25 mouse cellular contexts compared by ENCODE assay signal in genomic region chr3:99329316-99329715, GRCm38 (mm10).
DNase-seq lines count a peak whose midpoint lies in the region; ATAC-seq and TF ChIP-seq lines count a peak whose summit lies in the region.
"Had no signal": no experiment of that assay in that cellular context is flagged by ENCODE, and none has a peak within 500 bp of the region (broad histone marks: within the 10 kb centered on the region; RNA-seq: fewer than 3 reads in every experiment).

No protein-coding gene starts in this region.

- no peak overlapping the region for H3K27ac ChIP-seq in lung, postnatal 0 days (ENCODE audit: low read length)
- no peak overlapping the region for H3K27ac ChIP-seq in intestine, embryonic 16.5 days (ENCODE audit: low read length)
- H3K27ac ChIP-seq: intestine, embryonic 15.5 days; left cerebral cortex, adult 2 months; limb, embryonic 12.5 days; liver, embryonic 15.5 days; midbrain, embryonic 13.5 days; neural tube, embryonic 13.5 days had no signal

- H3K9me3 ChIP-seq in lung, postnatal 0 days (ENCODE audit: low read length), result no peaks in the 10 kb centered on the region
- H3K9me3 ChIP-seq in intestine, embryonic 16.5 days (ENCODE audit: control insufficient read depth, low read length), result no peaks in the 10 kb centered on the region
- H3K9me3 ChIP-seq: intestine, embryonic 15.5 days; limb, embryonic 12.5 days; liver, embryonic 15.5 days; midbrain, embryonic 13.5 days; neural tube, embryonic 13.5 days had no signal

- H3K27me3 ChIP-seq in lung, postnatal 0 days (replicated peaks; ENCODE audit: insufficient read depth, low read length), result no peaks in the 10 kb centered on the region
- no peaks in the 10 kb centered on the region for H3K27me3 ChIP-seq in intestine, embryonic 16.5 days (replicated peaks; ENCODE audit: control insufficient read depth, insufficient read depth, low read length)
- H3K27me3 ChIP-seq: intestine, embryonic 15.5 days; limb, embryonic 12.5 days; liver, embryonic 15.5 days; midbrain, embryonic 13.5 days; neural tube, embryonic 13.5 days had no signal

- TF ChIP-seq CTCF in lung, postnatal 0 days (IDR thresholded peaks at IDR 0.05), result no peak

- 58% methylated on average over 5 of the region's 5 CpGs for WGBS in lung, postnatal 0 days
- 83% methylated on average over 5 of the region's 5 CpGs for WGBS in intestine, embryonic 16.5 days

- H3K4me2 ChIP-seq in lung, postnatal 0 days (replicated peaks; ENCODE audit: low read depth, low read length), result no peak overlapping the region
- no peak overlapping the region for H3K4me2 ChIP-seq in intestine, embryonic 16.5 days (ENCODE audit: low read depth, low read length)
- H3K4me2 ChIP-seq: intestine, embryonic 15.5 days; limb, embryonic 12.5 days; liver, embryonic 15.5 days; midbrain, embryonic 13.5 days; neural tube, embryonic 13.5 days had no signal

- H3K4me1 ChIP-seq in lung, postnatal 0 days (ENCODE audit: insufficient read depth, low read depth, low read length), result no peaks in the 10 kb centered on the region
- H3K4me1 ChIP-seq in intestine, embryonic 16.5 days (ENCODE audit: control insufficient read depth, insufficient read depth, low read length), result no peaks in the 10 kb centered on the region
- H3K4me1 ChIP-seq: intestine, embryonic 15.5 days; liver, embryonic 15.5 days; midbrain, embryonic 13.5 days; neural tube, embryonic 13.5 days had no signal

- peak; percentile 9 to 10 for DNase-seq in lung, adult 18-20 months
- no peak for DNase-seq in lung, postnatal 10 days
- peak; percentile 49 for DNase-seq in adrenal gland, postnatal 10 days
- peak; percentile 7 for DNase-seq in lung, postnatal 0 days (ENCODE audit: low spot score)
- DNase-seq in thymus, postnatal 14 days, result no peak
- DNase-seq: cerebellum, adult 18-20 months; cerebellum, postnatal 10 days; gastrocnemius, postnatal 10 days; heart, postnatal 14 days; kidney, postnatal 14 days; right cerebral cortex, adult 18-20 months; spleen, adult 18-20 months; thymus, postnatal 25 days had no signal

- no peaks in the 10 kb centered on the region for H3K36me3 ChIP-seq in lung, postnatal 0 days (ENCODE audit: insufficient read depth, low read length)
- H3K36me3 ChIP-seq in intestine, embryonic 16.5 days (ENCODE audit: control insufficient read depth, insufficient read depth, low read length), result no peaks in the 10 kb centered on the region
- H3K36me3 ChIP-seq: G1E; intestine, embryonic 15.5 days; liver, embryonic 15.5 days; midbrain, embryonic 13.5 days; neural tube, embryonic 13.5 days had no signal

- H3K9ac ChIP-seq in lung, postnatal 0 days (replicated peaks; ENCODE audit: low read depth), result no peak overlapping the region
- no peak overlapping the region for H3K9ac ChIP-seq in intestine, embryonic 16.5 days (ENCODE audit: low read depth, low read length)
- H3K9ac ChIP-seq: intestine, embryonic 15.5 days; limb, embryonic 12.5 days; liver, embryonic 15.5 days; midbrain, embryonic 13.5 days; neural tube, embryonic 13.5 days had no signal

- TF ChIP-seq EP300 in lung, postnatal 0 days (IDR thresholded peaks at IDR 0.05), result no peak

- no peak for ATAC-seq in lung, postnatal 0 days
- no peak for ATAC-seq in inflammation-experienced regulatory T-cells, adult 6 months
- ATAC-seq in intestine, embryonic 16.5 days, result no peak
- ATAC-seq: forebrain, embryonic 16.5 days; hindbrain, embryonic 16.5 days; intestine, embryonic 15.5 days; midbrain, embryonic 13.5 days had no signal

- no peak overlapping the region for H3K4me3 ChIP-seq in lung, postnatal 0 days (ENCODE audit: low read depth, low read length)
- no peak overlapping the region for H3K4me3 ChIP-seq in intestine, embryonic 16.5 days (ENCODE audit: low read length)
- H3K4me3 ChIP-seq: erythroblast, embryonic 14.5 days; intestine, embryonic 15.5 days; left cerebral cortex, adult 2 months; limb, embryonic 12.5 days; liver, embryonic 15.5 days; midbrain, embryonic 13.5 days; neural tube, embryonic 13.5 days had no signal

Comparison
In these comparisons a context has a peak if more than half of its experiments do, and no peak if none do; other contexts are left out.
1. DNase-seq: peak in lung, adult 18-20 months (2 of 2), adrenal gland, postnatal 10 days (single experiment) and lung, postnatal 0 days (single experiment); none in lung, postnatal 10 days (single experiment) and thymus, postnatal 14 days (single experiment).